Mouse (Mus musculus): ENCODE results near the gene Pla2g6. TPM values are rescaled to one million over a fixed set of nuclear protein-coding genes. Genes with fewer than 3 reads are reported as not detected.
A peak's percentile ranks its signal among the peaks of the same experiment; 100 is the strongest.

Gene Pla2g6
- polyA plus RNA-seq, 1 experiment = 26.0 TPM

DNA sequence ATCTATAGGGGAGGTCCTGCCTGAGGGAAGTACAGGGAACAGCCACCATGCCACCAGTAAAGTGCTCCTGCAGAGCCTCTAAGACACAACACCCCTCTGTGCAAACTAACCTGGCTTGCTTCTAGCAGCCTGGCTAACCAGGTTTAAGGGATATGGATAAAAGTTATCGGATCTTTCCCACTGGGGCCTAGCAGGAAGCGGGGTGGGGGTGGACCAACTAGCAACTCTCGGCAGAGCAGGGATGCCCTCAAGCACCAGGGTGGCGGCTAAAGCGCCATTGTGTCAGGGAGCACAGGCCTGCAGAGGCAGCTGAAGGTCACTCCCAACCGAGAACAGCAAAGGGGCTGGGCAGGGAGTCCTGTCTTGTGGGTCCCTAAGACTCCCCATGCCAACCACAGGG, 35.9 kb upstream of the Pla2g6 start:
- no peak for TF ChIP-seq FLI1 (IDR thresholded peaks at IDR 0.05; ENCODE audit: low read length)
- TF ChIP-seq GATA1 (IDR thresholded peaks at IDR 0.05; ENCODE audit: borderline replicate concordance, low read length) = no peak
- Histone ChIP-seq H3K36me3 (replicated peaks; ENCODE audit: low read length) (peaks cover 94% of the 10 kb centered on the region), H3K4me1 (peaks cover 23% of the 10 kb centered on the region)

DNA sequence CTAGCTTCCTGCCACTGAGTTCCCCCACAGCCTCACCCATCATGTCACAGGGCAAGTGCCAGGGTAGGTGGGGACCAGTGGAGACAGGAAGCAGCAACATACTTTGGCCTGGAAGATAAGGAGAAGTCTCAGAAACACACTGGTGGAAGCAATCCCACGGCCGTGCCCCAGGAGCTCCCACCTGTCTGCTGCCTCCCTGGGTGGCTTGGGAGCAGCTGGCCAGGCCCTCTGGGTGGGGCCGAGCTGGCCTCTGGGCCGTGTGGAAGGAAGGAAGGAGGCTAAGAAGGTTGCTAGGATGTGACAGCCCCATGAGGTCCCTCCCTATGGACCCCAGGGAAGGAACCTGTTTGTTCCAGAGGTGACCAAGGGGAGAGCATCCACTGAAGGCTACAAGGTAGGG, 32.8 kb upstream of the Pla2g6 start:
- H3K27me3 ChIP-seq (replicated peaks) = peaks cover 23% of the 10 kb centered on the region
- H3K4me3 ChIP-seq (replicated peaks) = no peak overlapping the region
- peaks cover 28% of the 10 kb centered on the region for H3K4me1 ChIP-seq
- no peaks in the 10 kb centered on the region for H3K9me3 ChIP-seq
- H3K36me3 ChIP-seq (replicated peaks; ENCODE audit: low read length) = peaks cover 83% of the 10 kb centered on the region
- no peak for TF ChIP-seq FLI1 (IDR thresholded peaks at IDR 0.05; ENCODE audit: low read length)
- TF ChIP-seq GATA1 (IDR thresholded peaks at IDR 0.05; ENCODE audit: borderline replicate concordance, low read length) = no peak

More for the DNA sequence above, 35.9 kb upstream of the Pla2g6 start:
- no peaks in the 10 kb centered on the region for H3K27me3 ChIP-seq (replicated peaks)
- H3K9me3 ChIP-seq = no peaks in the 10 kb centered on the region
- H3K4me3 ChIP-seq (replicated peaks) = no peak overlapping the region

DNA sequence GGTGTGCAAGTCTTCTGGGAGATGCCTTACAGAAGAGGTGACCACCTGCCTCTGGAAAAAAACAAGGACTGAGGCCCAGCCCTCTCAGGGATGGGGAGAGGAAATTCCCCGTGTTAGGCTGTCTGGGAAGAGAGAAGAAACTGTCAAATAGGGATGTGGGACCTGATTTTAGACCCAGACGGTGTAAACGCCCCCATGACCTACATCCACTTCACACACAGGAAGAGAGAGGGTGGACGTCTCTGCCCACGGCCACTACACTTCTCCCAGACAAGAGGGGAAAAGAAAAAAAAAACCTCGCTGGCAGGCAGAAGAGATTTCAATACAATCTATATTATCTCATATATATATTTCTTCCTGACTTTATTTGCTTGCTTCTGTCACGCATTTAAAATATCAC, 32.2 kb upstream of the Pla2g6 start:
- no peak overlapping the region for H3K4me3 ChIP-seq (replicated peaks)
- peaks cover 25% of the 10 kb centered on the region for H3K4me1 ChIP-seq
- H3K9me3 ChIP-seq = no peaks in the 10 kb centered on the region
- H3K27me3 ChIP-seq (replicated peaks) = peaks cover 27% of the 10 kb centered on the region
- peaks cover 77% of the 10 kb centered on the region for H3K36me3 ChIP-seq (replicated peaks; ENCODE audit: low read length)
- TF ChIP-seq GATA1 (IDR thresholded peaks at IDR 0.05; ENCODE audit: borderline replicate concordance, low read length) (no peak), FLI1 (IDR thresholded peaks at IDR 0.05; ENCODE audit: low read length) (no peak)

DNA sequence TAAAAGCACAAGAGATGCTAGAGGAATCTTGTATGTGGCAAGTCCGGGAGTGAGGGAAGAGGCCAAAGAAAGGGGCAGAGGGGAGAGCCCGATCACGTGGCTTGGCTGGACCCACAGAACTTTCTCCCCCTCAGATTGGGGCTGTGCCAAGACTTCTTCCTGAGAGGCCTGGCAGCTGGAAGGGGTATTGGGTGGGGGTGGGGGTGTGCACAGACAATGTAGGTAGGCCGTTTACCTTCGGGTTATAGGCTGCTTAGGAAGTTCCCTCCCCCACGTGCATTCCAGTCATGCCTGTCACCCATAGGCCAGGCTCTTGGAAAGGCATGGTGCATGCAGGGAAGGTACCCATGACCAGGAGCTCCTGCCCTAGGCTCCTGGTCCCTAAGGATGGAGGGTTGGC, 31.8 kb upstream of the Pla2g6 start:
- TF ChIP-seq FLI1 (IDR thresholded peaks at IDR 0.05; ENCODE audit: low read length) = no peak
- Histone ChIP-seq H3K4me3 (replicated peaks) (no peak overlapping the region), H3K27me3 (replicated peaks) (peaks cover 27% of the 10 kb centered on the region), H3K4me1 (peaks cover 25% of the 10 kb centered on the region), H3K9me3 (no peaks in the 10 kb centered on the region), H3K36me3 (replicated peaks; ENCODE audit: low read length) (peaks cover 72% of the 10 kb centered on the region)

DNA sequence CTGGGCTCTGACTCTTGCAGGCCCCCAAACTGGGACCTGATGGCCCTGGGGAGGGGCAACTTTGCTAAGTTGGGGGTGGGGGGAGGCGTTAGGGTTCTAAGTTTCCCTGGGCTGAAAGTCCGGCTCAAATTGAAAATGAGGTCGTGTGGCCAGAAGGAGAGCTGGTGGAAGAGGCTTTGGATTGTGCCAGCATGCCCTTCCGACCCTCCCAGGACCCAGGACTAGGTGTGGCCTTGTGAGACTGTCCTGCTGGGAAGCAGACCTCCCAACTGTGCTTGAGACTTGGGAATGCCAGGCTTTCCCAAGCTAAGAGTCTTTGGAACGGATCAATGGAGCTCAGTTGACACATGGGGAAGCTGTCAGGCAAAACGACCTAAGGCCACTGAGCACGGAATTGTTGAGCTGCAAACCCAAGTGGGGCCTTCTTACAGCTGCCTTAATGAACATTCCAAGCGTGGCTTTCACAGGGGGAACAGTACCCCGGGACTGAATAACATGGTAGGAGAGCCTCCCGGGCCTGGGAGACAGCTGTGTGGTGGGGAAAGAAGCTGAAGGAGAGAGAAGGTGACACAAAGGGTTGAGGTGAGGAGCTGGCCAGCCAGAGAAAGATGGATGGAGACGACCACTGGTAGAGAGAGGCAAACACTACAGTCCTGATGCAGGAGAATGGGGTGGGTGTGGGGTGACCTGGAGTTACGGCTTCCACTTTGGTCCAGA, 29.9 kb upstream of the Pla2g6 start:
- H3K27me3 ChIP-seq (replicated peaks) = peaks cover 35% of the 10 kb centered on the region
- H3K4me3 ChIP-seq (replicated peaks) = no peak overlapping the region
- H3K4me1 ChIP-seq = peaks cover 43% of the 10 kb centered on the region
- peaks cover 56% of the 10 kb centered on the region for H3K36me3 ChIP-seq (replicated peaks; ENCODE audit: low read length)
- H3K9me3 ChIP-seq = no peaks in the 10 kb centered on the region
- TF ChIP-seq FLI1 (IDR thresholded peaks at IDR 0.05; ENCODE audit: low read length) (no peak), GATA1 (IDR thresholded peaks at IDR 0.05; ENCODE audit: borderline replicate concordance, low read length) (no peak)

DNA sequence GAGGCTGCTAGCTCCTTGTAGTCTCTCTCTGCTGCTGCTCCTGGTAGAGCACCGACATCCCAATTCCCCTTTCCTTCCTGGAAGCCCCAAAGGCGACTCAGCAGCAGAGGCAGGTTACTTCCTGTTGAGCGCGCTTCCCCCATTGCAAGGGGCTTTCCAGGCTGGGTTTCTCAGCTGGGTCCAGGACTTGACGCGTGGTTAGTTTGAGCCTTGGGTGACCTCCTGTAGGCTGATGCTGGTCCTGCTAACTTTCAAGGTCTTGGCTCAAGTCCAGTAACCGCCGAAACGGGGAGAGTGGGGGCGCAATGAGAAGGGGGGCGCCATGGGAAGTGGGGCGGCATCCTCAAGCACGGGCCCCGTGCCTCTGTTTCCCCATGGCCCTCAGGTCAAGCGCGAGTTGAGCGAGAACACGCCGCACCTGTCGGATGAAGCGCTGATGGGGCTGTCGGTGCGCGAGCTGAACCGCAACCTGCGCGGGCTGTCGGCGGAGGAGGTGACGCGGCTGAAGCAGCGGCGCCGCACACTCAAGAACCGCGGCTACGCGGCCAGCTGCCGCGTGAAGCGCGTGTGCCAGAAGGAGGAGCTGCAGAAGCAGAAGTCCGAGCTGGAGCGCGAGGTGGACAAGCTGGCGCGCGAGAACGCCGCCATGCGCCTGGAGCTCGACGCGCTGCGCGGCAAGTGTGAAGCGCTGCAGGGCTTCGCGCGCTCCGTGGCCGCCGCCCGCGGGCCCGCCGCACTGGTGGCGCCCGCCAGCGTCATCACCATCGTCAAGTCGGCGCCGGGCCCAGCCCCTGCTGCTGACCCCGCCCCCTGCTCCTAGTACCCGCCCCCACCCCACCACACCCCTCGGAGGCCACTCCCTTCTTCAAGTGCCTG, 29.1 kb upstream of the Pla2g6 start:
- H3K4me1 ChIP-seq = peaks cover 49% of the 10 kb centered on the region

DNA sequence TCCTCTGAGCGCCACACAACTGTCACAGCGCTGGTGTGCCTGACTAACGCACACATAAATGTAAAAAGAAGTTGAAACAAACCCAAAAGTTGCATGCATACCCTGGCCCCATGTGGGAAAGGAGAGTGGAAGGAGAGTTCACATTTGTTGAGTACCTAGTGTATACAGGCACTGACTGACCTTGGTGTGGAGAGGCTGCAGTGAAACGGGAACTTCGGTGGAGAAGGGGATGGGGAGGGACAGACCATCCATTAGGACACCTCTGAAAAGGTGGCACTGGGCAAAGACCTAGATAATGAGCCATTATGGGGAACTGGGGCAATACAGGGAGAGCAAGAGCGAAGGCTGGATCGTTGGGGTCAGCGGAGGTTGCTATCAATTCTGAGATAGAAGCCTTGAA, 28.3 kb upstream of the Pla2g6 start:
- H3K27me3 ChIP-seq (replicated peaks) = peaks cover 40% of the 10 kb centered on the region
- H3K9me3 ChIP-seq = no peaks in the 10 kb centered on the region
- TF ChIP-seq FLI1 (IDR thresholded peaks at IDR 0.05; ENCODE audit: low read length) = no peak
- TF ChIP-seq GATA1 (IDR thresholded peaks at IDR 0.05; ENCODE audit: borderline replicate concordance, low read length) = no peak
- H3K4me1 ChIP-seq = peaks cover 55% of the 10 kb centered on the region
- peaks cover 40% of the 10 kb centered on the region for H3K36me3 ChIP-seq (replicated peaks; ENCODE audit: low read length)
- no peak overlapping the region for H3K4me3 ChIP-seq (replicated peaks)

More for the DNA sequence above, 29.1 kb upstream of the Pla2g6 start:
- Histone ChIP-seq H3K9me3 (no peaks in the 10 kb centered on the region), H3K36me3 (replicated peaks; ENCODE audit: low read length) (peaks cover 48% of the 10 kb centered on the region), H3K4me3 (replicated peaks) (peak overlapping the region; percentile 87), H3K27me3 (replicated peaks) (peaks cover 39% of the 10 kb centered on the region)
- TF ChIP-seq GATA1 (IDR thresholded peaks at IDR 0.05; ENCODE audit: borderline replicate concordance, low read length) = no peak
- no peak for TF ChIP-seq FLI1 (IDR thresholded peaks at IDR 0.05; ENCODE audit: low read length)

DNA sequence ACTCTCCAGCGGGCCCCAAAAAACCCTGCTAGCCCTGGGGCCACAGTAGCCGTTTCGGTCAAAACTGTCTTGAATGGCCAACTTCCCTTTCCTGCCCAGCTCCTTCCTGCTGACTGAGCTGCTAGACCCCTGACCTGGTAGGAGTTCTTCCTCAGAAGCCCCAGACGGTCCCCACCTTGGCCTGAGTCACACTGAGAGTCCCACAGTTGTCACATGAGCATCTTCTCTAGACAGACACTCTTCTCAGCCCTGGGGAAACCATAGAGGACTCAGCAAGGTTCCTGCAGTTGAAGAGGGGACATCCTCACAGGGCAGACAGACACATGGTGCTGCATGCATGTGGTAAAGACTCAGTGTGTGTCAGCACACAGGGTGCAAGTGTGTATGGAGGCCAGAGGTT, 26.4 kb upstream of the Pla2g6 start:
- Histone ChIP-seq H3K9me3 (peaks cover 3% of the 10 kb centered on the region; the same call in 1 of the 2 replicates), H3K36me3 (replicated peaks; ENCODE audit: low read length) (peaks cover 24% of the 10 kb centered on the region), H3K4me3 (replicated peaks) (peak overlapping the region; percentile 67), H3K4me1 (peaks cover 55% of the 10 kb centered on the region), H3K27me3 (replicated peaks) (peaks cover 46% of the 10 kb centered on the region)
- TF ChIP-seq GATA1 (IDR thresholded peaks at IDR 0.05; ENCODE audit: borderline replicate concordance, low read length) = no peak
- no peak for TF ChIP-seq FLI1 (IDR thresholded peaks at IDR 0.05; ENCODE audit: low read length)

DNA sequence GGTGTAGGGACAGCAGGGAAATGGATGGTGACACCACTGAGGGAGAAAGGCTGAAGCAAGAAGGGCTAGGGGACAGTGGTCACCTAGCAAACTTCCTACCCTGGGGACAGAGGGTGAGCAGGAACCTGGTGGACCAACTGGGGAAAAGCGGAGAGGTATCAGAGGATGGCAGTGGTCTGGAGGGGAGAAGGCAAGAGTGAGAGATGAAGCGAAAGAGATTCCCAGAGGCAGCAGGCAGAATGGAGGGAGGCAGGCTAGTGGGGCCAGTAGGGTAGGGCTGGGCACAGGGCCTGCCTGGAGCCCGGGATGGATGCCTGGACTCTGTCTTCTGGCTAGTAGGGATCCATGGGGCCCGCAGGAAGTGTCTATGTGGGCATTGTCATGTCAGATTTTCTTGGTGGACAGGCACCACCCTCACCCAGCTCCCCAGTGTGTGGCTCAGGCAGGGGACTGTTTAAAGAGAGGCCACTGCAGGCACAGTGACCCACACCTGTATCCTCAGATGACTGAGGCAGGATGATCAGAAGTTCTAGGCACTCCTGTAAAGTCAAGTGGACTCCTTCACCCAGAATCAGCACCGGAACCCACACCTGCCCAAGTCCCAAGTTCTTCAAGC, 25.6 kb upstream of the Pla2g6 start:
- H3K4me3 ChIP-seq (replicated peaks) = no peak overlapping the region
- peaks cover 24% of the 10 kb centered on the region for H3K36me3 ChIP-seq (replicated peaks; ENCODE audit: low read length)
- H3K9me3 ChIP-seq = peaks cover 5% of the 10 kb centered on the region; the same call in 1 of the 2 replicates
- TF ChIP-seq FLI1 (IDR thresholded peaks at IDR 0.05; ENCODE audit: low read length) (no peak), GATA1 (IDR thresholded peaks at IDR 0.05; ENCODE audit: borderline replicate concordance, low read length) (no peak)
- H3K4me1 ChIP-seq = peaks cover 63% of the 10 kb centered on the region
- H3K27me3 ChIP-seq (replicated peaks) = peaks cover 54% of the 10 kb centered on the region

Data from megakaryocyte, embryonic 14.5 days (primary cell).